Mouse (Mus musculus): ENCODE results near the gene Zfp708. TPM values are rescaled to one million over a fixed set of nuclear protein-coding genes. Genes with fewer than 3 reads are reported as not detected.

Gene Zfp708
- polyA plus RNA-seq, 1 experiment from 2014 or later = 3.1 TPM

- Histone ChIP-seq H3K36me3 (ENCODE audit: control insufficient read depth, insufficient read depth) (no peaks in the 10 kb centered on the region), H3K27me3 (ENCODE audit: control insufficient read depth, insufficient read depth, low read length) (no peaks in the 10 kb centered on the region), H3K9ac (ENCODE audit: low read length) (peak within 1 kb of the TSS; percentile 71), H3K4me2 (ENCODE audit: low read depth, low read length) (peak within 1 kb of the TSS; percentile 91), H3K27ac (ENCODE audit: low read length) (peak within 1 kb of the TSS; percentile 90), H3K4me3 (ENCODE audit: low read length) (peak within 1 kb of the TSS; percentile 78), H3K9me3 (replicated peaks; ENCODE audit: control insufficient read depth, low read length) (no peaks in the 10 kb centered on the region), H3K4me1 (ENCODE audit: control insufficient read depth, insufficient read depth, low read length) (peaks cover 5% of the 10 kb centered on the region)
- ATAC-seq (replicated peaks; ENCODE audit: extremely low read depth, insufficient read depth, low FRiP score) = peak; percentile 94
- under 1% methylated on average over 27 of the region's 27 CpGs for WGBS
Observed at GRCm38 (mm10) chr13:67060786-67061358, 36.9 kb downstream of the Zfp708 start, which contains the start of gene Zfp712. Gene Zfp712, minus strand, starts transcription at chr13:67061170.

- 5% methylated on average over 12 of the region's 12 CpGs for WGBS
Observed at GRCm38 (mm10) chr13:67060161-67060785, 37.5 kb downstream of the Zfp708 start.

More at GRCm38 (mm10) chr13:67060161-67060785, 37.5 kb downstream of the Zfp708 start:
- H3K4me2 ChIP-seq (ENCODE audit: low read depth, low read length) = peak overlapping the region; percentile 91
- peak overlapping the region; percentile 71 for H3K9ac ChIP-seq (ENCODE audit: low read length)
- H3K4me3 ChIP-seq (ENCODE audit: low read length) = peak overlapping the region; percentile 78
- no peaks in the 10 kb centered on the region for H3K9me3 ChIP-seq (replicated peaks; ENCODE audit: control insufficient read depth, low read length)
- no peaks in the 10 kb centered on the region for H3K27me3 ChIP-seq (ENCODE audit: control insufficient read depth, insufficient read depth, low read length)
- peak overlapping the region; percentile 90 for H3K27ac ChIP-seq (ENCODE audit: low read length)
- no peaks in the 10 kb centered on the region for H3K36me3 ChIP-seq (ENCODE audit: control insufficient read depth, insufficient read depth)
- H3K4me1 ChIP-seq (ENCODE audit: control insufficient read depth, insufficient read depth, low read length) = peaks cover 5% of the 10 kb centered on the region
- peak; percentile 29; the same call in 1 of the 2 replicates for ATAC-seq (replicated peaks; ENCODE audit: extremely low read depth, insufficient read depth, low FRiP score)

Other genes starting within 250 kb of the Zfp708 start
- 1.3 and 1.4 TPM in 2 replicates for gene Gm10767, start 193.1 kb downstream of the Zfp708 start, polyA plus RNA-seq (2015; fragmentation: Nextera tagmentation; extraction: Ambion mirVana)
- 2.3 and 2.9 TPM in 2 replicates for gene Zfp712, start 36.8 kb downstream of the Zfp708 start, polyA plus RNA-seq (2015; fragmentation: Nextera tagmentation; extraction: Ambion mirVana)
- gene Gm28557, start 10.6 kb upstream of the Zfp708 start, polyA plus RNA-seq (2015; fragmentation: Nextera tagmentation; extraction: Ambion mirVana) = 1.6 and 1.8 TPM in 2 replicates
- 0.27 and 0.37 TPM in 2 replicates for gene Rslcan18, start 18.3 kb upstream of the Zfp708 start, polyA plus RNA-seq (2015; fragmentation: Nextera tagmentation; extraction: Ambion mirVana)
- gene Zfp759, start 23.7 kb upstream of the Zfp708 start, polyA plus RNA-seq (2015; fragmentation: Nextera tagmentation; extraction: Ambion mirVana) = 1.4 and 2.0 TPM in 2 replicates
- gene Rsl1, start 75.2 kb upstream of the Zfp708 start, polyA plus RNA-seq (2015; fragmentation: Nextera tagmentation; extraction: Ambion mirVana) = 6.0 and 6.1 TPM in 2 replicates
- gene Zfp455, start 96.5 kb upstream of the Zfp708 start, polyA plus RNA-seq (2015; fragmentation: Nextera tagmentation; extraction: Ambion mirVana) = 0.75 and 1.00 TPM in 2 replicates
- gene Zfp458, start 180.5 kb upstream of the Zfp708 start, polyA plus RNA-seq (2015; fragmentation: Nextera tagmentation; extraction: Ambion mirVana) = 1.2 and 1.3 TPM in 2 replicates
- gene Zfp457, start 208.5 kb upstream of the Zfp708 start, polyA plus RNA-seq (2015; fragmentation: Nextera tagmentation; extraction: Ambion mirVana) = 0.94 and 1.3 TPM in 2 replicates
- gene Zfp595, start 234.6 kb upstream of the Zfp708 start, polyA plus RNA-seq (2015; fragmentation: Nextera tagmentation; extraction: Ambion mirVana) = 1.8 TPM in 2 replicates

All from heart, embryonic 16.5 days (tissue).